Mouse (Mus musculus) kidney, adult 8-10 months (tissue): ENCODE results near the gene Gm13723.

Experiments used
- DNase-seq, 2 experiments: peaks; one replicate each; pipeline ENCODE4 v3.0.0; 2022

The Gm13723 gene

DNA sequence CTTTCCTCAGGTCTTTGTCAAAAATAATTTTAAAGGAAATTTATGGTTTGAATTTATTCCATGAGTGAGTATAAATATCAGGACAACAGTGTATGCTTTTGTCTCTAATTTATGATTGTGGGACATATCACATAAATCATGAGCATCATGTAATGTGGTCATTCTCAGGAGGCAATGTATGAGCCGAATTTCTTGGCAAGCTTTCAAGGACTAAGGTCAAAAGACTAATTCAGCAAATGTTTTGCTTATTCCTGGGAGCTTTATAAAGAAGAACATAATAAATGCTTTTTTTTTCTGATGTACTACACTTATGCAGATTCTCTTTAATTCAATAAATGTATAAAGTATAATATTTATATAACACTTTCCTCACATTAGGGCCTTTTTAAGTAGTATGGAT lies at the start of gene Gm13723:
Gene Gm13723 (minus strand): TSS at position 101 of the 400 bp plus-strand sequence.
- DNase-seq: no peak

- no peak for DNase-seq
These were observed 31.0 kb upstream of the Gm13723 start for GRCm38 (mm10) chr2:86905647-86906046.

GRCm38 (mm10) chr2:86892116-86892515 lies 17.5 kb upstream of the Gm13723 start, which contains the start of gene Olfr1097:
TSS of gene Olfr1097 (minus strand) at chr2:86892216.
- no peak for DNase-seq

DNA sequence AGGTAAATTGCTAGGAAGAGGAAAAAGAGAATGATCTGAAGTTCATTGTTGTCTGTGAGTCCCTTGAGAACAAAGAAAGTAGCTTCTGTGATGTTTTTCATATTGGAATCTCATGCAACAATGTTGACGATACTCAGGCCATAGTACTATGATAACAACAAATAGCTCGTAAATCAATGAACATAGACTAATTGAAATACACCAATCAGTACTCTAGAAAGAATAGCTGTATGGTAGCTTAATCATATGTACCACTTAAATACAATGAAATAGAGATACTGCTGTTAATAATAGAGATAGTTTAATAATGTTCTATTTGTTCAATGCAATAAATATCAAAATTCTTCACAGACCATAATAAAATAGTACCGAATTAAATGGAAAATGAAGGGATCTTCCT lies 23.0 kb downstream of the Gm13723 start, which contains the start of gene Olfr1095:
Gene Olfr1095 (minus strand): TSS at position 101 of the 400 bp plus-strand sequence.
- DNase-seq: no peak

GRCm38 (mm10) chr2:86824363-86824762 lies 50.2 kb downstream of the Gm13723 start, which contains the start of gene Olfr1094:
TSS of gene Olfr1094 (plus strand) at chr2:86824663.
- no peak for DNase-seq
